Mouse (Mus musculus) adrenal gland, postnatal 4 days (tissue): ENCODE data around the gene Ephb1. TPM values are rescaled to one million over a fixed set of nuclear protein-coding genes. Genes with fewer than 3 reads are reported as not detected.

Experiments used
- DNase-seq, 2 experiments: peaks; one replicate each; pipeline ENCODE4 v3.0.0; 2021 to 2022; ENCODE audit warnings: low spot score in 2 of 2, mixed read lengths in 2 of 2
- total RNA-seq, 2 experiments: library from RNA; stranded (reverse); gene quantifications; 2 replicates each; pipeline ENCODE4 v1.2.3; 2021

Ephb1 gene
- total RNA-seq, 2 experiments from 2014 or later, result 4.5 to 5.7 TPM

GRCm38 (mm10) chr9:102075539-102075938, 279.0 kb downstream of the Ephb1 start:
- DNase-seq, result no peak

GRCm38 (mm10) chr9:102073404-102073803, 281.1 kb downstream of the Ephb1 start:
- no peak for DNase-seq

- DNase-seq, result no peak
These were observed 285.2 kb downstream of the Ephb1 start for GRCm38 (mm10) chr9:102069151-102069882.

GRCm38 (mm10) chr9:102066601-102067000, 287.9 kb downstream of the Ephb1 start:
- DNase-seq, result no peak

GRCm38 (mm10) chr9:102045886-102046285, 308.6 kb downstream of the Ephb1 start:
- DNase-seq, result no peak

- no peak for DNase-seq
These were observed 309.2 kb downstream of the Ephb1 start for GRCm38 (mm10) chr9:102045111-102045861.

- no peak for DNase-seq
These were observed 315.3 kb downstream of the Ephb1 start for GRCm38 (mm10) chr9:102039011-102039733.

GRCm38 (mm10) chr9:102036132-102036531, 318.4 kb downstream of the Ephb1 start:
- DNase-seq, result no peak

GRCm38 (mm10) chr9:102033231-102033630, 321.3 kb downstream of the Ephb1 start:
- no peak for DNase-seq

- no peak for DNase-seq
These were observed 322.1 kb downstream of the Ephb1 start for GRCm38 (mm10) chr9:102032376-102032775.

- DNase-seq, result no peak
These were observed 324.8 kb downstream of the Ephb1 start for GRCm38 (mm10) chr9:102029661-102030060.

GRCm38 (mm10) chr9:102026136-102026535, 328.4 kb downstream of the Ephb1 start:
- DNase-seq, result no peak

- DNase-seq, result no peak
These were observed 329.4 kb downstream of the Ephb1 start for GRCm38 (mm10) chr9:102025141-102025540.

- no peak for DNase-seq
These were observed 339.0 kb downstream of the Ephb1 start for GRCm38 (mm10) chr9:102015516-102015915.

- no peak for DNase-seq
These were observed 346.8 kb downstream of the Ephb1 start for GRCm38 (mm10) chr9:102007706-102008105.

GRCm38 (mm10) chr9:102006539-102006938, 348.0 kb downstream of the Ephb1 start:
- peak in 1 of 2 experiments; percentile 5 for DNase-seq

GRCm38 (mm10) chr9:102002920-102003319, 351.6 kb downstream of the Ephb1 start:
- DNase-seq, result no peak

GRCm38 (mm10) chr9:102002186-102002585, 352.3 kb downstream of the Ephb1 start:
- no peak for DNase-seq

- no peak for DNase-seq
These were observed 352.8 kb downstream of the Ephb1 start for GRCm38 (mm10) chr9:102001633-102002165.

- DNase-seq, result no peak
These were observed 354.8 kb downstream of the Ephb1 start for GRCm38 (mm10) chr9:101999690-102000089.

- no peak for DNase-seq
These were observed 357.6 kb downstream of the Ephb1 start for GRCm38 (mm10) chr9:101996771-101997500.
